Mouse (Mus musculus) forebrain, embryonic 13.5 days (tissue): ENCODE data around the gene Rpgrip1l. TPM values are rescaled to one million over a fixed set of nuclear protein-coding genes. Genes with fewer than 3 reads are reported as not detected.

Experiments used
- ATAC-seq: fragments of 200-750 bp; cut with Nextera tagmentation; 2 replicates; pipeline ENCODE4 v1.8.0; 2017
- H3K27ac ChIP-seq: fragments of 300-500 bp; sonication (generic); 2 replicates; pipeline ENCODE4 v1.5.1; 2015; ENCODE audit warnings: inconsistent platforms, mild to moderate bottlenecking, moderate library complexity
- H3K27me3 ChIP-seq: fragments of 300-500 bp; sonication (generic); 2 replicates; pipeline ENCODE4 v1.6.1; 2015; ENCODE audit warnings: mild to moderate bottlenecking, inconsistent platforms
- H3K36me3 ChIP-seq: fragments of 300-500 bp; sonication (generic); 2 replicates; pipeline ENCODE4 v1.6.1; 2015; ENCODE audit warnings: mild to moderate bottlenecking, inconsistent platforms; ENCODE audit not compliant: poor library complexity, severe bottlenecking
- H3K4me1 ChIP-seq: fragments of 300-500 bp; sonication (generic); 2 replicates; pipeline ENCODE4 v1.6.1; 2015; ENCODE audit warnings: inconsistent platforms
- H3K4me2 ChIP-seq: fragments of 300-500 bp; sonication (generic); 2 replicates; pipeline ENCODE4 v1.6.1; 2015; ENCODE audit warnings: inconsistent platforms, mild to moderate bottlenecking, moderate library complexity
- H3K4me3 ChIP-seq: fragments of 300-500 bp; sonication (generic); 2 replicates; pipeline ENCODE4 v1.5.1; 2015; ENCODE audit warnings: mild to moderate bottlenecking, inconsistent platforms
- H3K9ac ChIP-seq: fragments of 300-500 bp; sonication (generic); 2 replicates; pipeline ENCODE4 v1.6.1; 2015; ENCODE audit warnings: mild to moderate bottlenecking, inconsistent platforms
- H3K9me3 ChIP-seq: fragments of 300-500 bp; sonication (generic); replicated peaks from 2 replicates; pipeline ENCODE4 v1.6.1; 2016; ENCODE audit warnings: inconsistent platforms
- WGBS: fragments of 180-500 bp; shearing (Covaris S2); methylation state at CpG from one replicate; pipeline ENCODE4 v1.1.7; 2015; 5-methylcytosine and 5-hydroxymethylcytosine counted together
- polyA plus RNA-seq: library from polyadenylated mRNA; unstranded; fragments of >200 nt; fragmentation: Nextera tagmentation; extraction: Ambion mirVana; gene quantifications from 2 replicates; pipeline ENCODE4 v1.2.1, GENCODE M21; 2015

The Rpgrip1l gene
- polyA plus RNA-seq: 11.4 and 15.7 TPM in 2 replicates

- peaks cover 26% of the 10 kb centered on the region for H3K4me1 ChIP-seq
- ATAC-seq: peak; percentile 99
- H3K9me3 ChIP-seq: no peaks in the 10 kb centered on the region
Measured at GRCm38 (mm10) chr8:91312835-91313832, at the start of gene Rpgrip1l, which contains the start of gene Fto. Gene Rpgrip1l, minus strand, starts transcription at chr8:91313262. Gene Fto, plus strand, starts transcription at chr8:91313525.

GRCm38 (mm10) chr8:91360644-91361357, 47.7 kb upstream of the Rpgrip1l start:
- Histone ChIP-seq H3K36me3 (no peaks in the 10 kb centered on the region), H3K27ac (no peak overlapping the region), H3K4me2 (no peak overlapping the region), H3K27me3 (peaks cover 56% of the 10 kb centered on the region), H3K9me3 (no peaks in the 10 kb centered on the region), H3K4me3 (no peak overlapping the region), H3K4me1 (peaks cover 24% of the 10 kb centered on the region), H3K9ac (no peak overlapping the region)
- 93% methylated on average over 10 of the region's 10 CpGs for WGBS
- ATAC-seq: no peak

More at GRCm38 (mm10) chr8:91312835-91313832, at the start of gene Rpgrip1l, which contains the start of gene Fto:
- H3K27ac ChIP-seq: peak within 1 kb of the TSS; percentile 65
- no peaks in the 10 kb centered on the region for H3K27me3 ChIP-seq
- under 1% methylated on average over 59 of the region's 59 CpGs for WGBS
- H3K9ac ChIP-seq: peak within 1 kb of the TSS; percentile 81
- H3K36me3 ChIP-seq: 0 out of 2 replicates have a peak, but pooled peaks cover 4% of the 10 kb centered on the region
- peak within 1 kb of the TSS; percentile 90 for H3K4me2 ChIP-seq
- peak within 1 kb of the TSS; percentile 59 for H3K4me3 ChIP-seq

GRCm38 (mm10) chr8:91359511-91359910, 46.4 kb upstream of the Rpgrip1l start:
- Histone ChIP-seq H3K4me3 (no peak overlapping the region), H3K27me3 (peaks cover 50% of the 10 kb centered on the region), H3K27ac (no peak overlapping the region), H3K4me2 (no peak overlapping the region), H3K9ac (no peak overlapping the region), H3K36me3 (no peaks in the 10 kb centered on the region), H3K4me1 (peaks cover 26% of the 10 kb centered on the region), H3K9me3 (no peaks in the 10 kb centered on the region)
- 87% methylated on average over 9 of the region's 9 CpGs for WGBS
- ATAC-seq: no peak

- WGBS: 84% methylated on average over 5 of the region's 5 CpGs
- Histone ChIP-seq H3K9me3 (no peaks in the 10 kb centered on the region), H3K27ac (no peak overlapping the region), H3K4me3 (no peak overlapping the region), H3K4me1 (peaks cover 24% of the 10 kb centered on the region), H3K27me3 (peaks cover 36% of the 10 kb centered on the region), H3K4me2 (no peak overlapping the region), H3K9ac (no peak overlapping the region), H3K36me3 (no peaks in the 10 kb centered on the region)
- ATAC-seq: no peak
Measured at GRCm38 (mm10) chr8:91358016-91358415, 45.0 kb upstream of the Rpgrip1l start.

GRCm38 (mm10) chr8:91357493-91358014, 44.5 kb upstream of the Rpgrip1l start:
- Histone ChIP-seq H3K27ac (no peak overlapping the region), H3K4me1 (peaks cover 24% of the 10 kb centered on the region), H3K9me3 (no peaks in the 10 kb centered on the region), H3K36me3 (no peaks in the 10 kb centered on the region), H3K4me2 (no peak overlapping the region), H3K4me3 (no peak overlapping the region), H3K9ac (no peak overlapping the region), H3K27me3 (peaks cover 32% of the 10 kb centered on the region)
- no peak for ATAC-seq
- WGBS: 93% methylated on average over 4 of the region's 4 CpGs

- H3K9me3 ChIP-seq: no peaks in the 10 kb centered on the region
- H3K27me3 ChIP-seq: peaks cover 21% of the 10 kb centered on the region
- no peaks in the 10 kb centered on the region for H3K36me3 ChIP-seq
- peak; percentile 70 for ATAC-seq
- H3K9ac ChIP-seq: no peak overlapping the region
- 70% methylated on average over 11 of the region's 11 CpGs for WGBS
- peak overlapping the region; percentile 66; the same call in 1 of the 2 replicates for H3K27ac ChIP-seq
- H3K4me2 ChIP-seq: peak overlapping the region; percentile 17
- H3K4me1 ChIP-seq: peaks cover 24% of the 10 kb centered on the region
- no peak overlapping the region for H3K4me3 ChIP-seq
Measured at GRCm38 (mm10) chr8:91355956-91356699, 43.1 kb upstream of the Rpgrip1l start.

- no peak overlapping the region for H3K9ac ChIP-seq
- H3K27me3 ChIP-seq: peaks cover 14% of the 10 kb centered on the region
- H3K27ac ChIP-seq: peak overlapping the region; percentile 66
- WGBS: 43% methylated on average over 10 of the region's 10 CpGs
- H3K36me3 ChIP-seq: no peaks in the 10 kb centered on the region
- no peak overlapping the region for H3K4me3 ChIP-seq
- ATAC-seq: peak; percentile 67
- peak overlapping the region; percentile 17 for H3K4me2 ChIP-seq
- peaks cover 24% of the 10 kb centered on the region for H3K4me1 ChIP-seq
- no peaks in the 10 kb centered on the region for H3K9me3 ChIP-seq
Measured at GRCm38 (mm10) chr8:91355301-91355905, 42.3 kb upstream of the Rpgrip1l start.

- no peak overlapping the region for H3K9ac ChIP-seq
- H3K9me3 ChIP-seq: no peaks in the 10 kb centered on the region
- no peak overlapping the region for H3K27ac ChIP-seq
- peaks cover 24% of the 10 kb centered on the region for H3K4me1 ChIP-seq
- WGBS: 91% methylated on average over 4 of the region's 4 CpGs
- no peak overlapping the region for H3K4me3 ChIP-seq
- no peak for ATAC-seq
- no peak overlapping the region for H3K4me2 ChIP-seq
- H3K27me3 ChIP-seq: peaks cover 5% of the 10 kb centered on the region; the same call in 1 of the 2 replicates
- H3K36me3 ChIP-seq: no peaks in the 10 kb centered on the region
Measured at GRCm38 (mm10) chr8:91353907-91354306, 40.8 kb upstream of the Rpgrip1l start.

- H3K27ac ChIP-seq: no peak overlapping the region
- H3K4me2 ChIP-seq: no peak overlapping the region
- ATAC-seq: no peak
- peaks cover 24% of the 10 kb centered on the region for H3K4me1 ChIP-seq
- no peaks in the 10 kb centered on the region for H3K36me3 ChIP-seq
- H3K9me3 ChIP-seq: no peaks in the 10 kb centered on the region
- H3K4me3 ChIP-seq: no peak overlapping the region
- H3K9ac ChIP-seq: no peak overlapping the region
- WGBS: 86% methylated on average over 5 of the region's 5 CpGs
- H3K27me3 ChIP-seq: no peaks in the 10 kb centered on the region
Measured at GRCm38 (mm10) chr8:91353062-91353461, 40.0 kb upstream of the Rpgrip1l start.

- ATAC-seq: no peak
- Histone ChIP-seq H3K36me3 (no peaks in the 10 kb centered on the region), H3K27ac (no peak overlapping the region), H3K4me3 (no peak overlapping the region), H3K9ac (no peak overlapping the region), H3K27me3 (no peaks in the 10 kb centered on the region), H3K9me3 (no peaks in the 10 kb centered on the region), H3K4me1 (peaks cover 25% of the 10 kb centered on the region), H3K4me2 (no peak overlapping the region)
- WGBS: 98% methylated on average over 3 of the region's 3 CpGs
Measured at GRCm38 (mm10) chr8:91352598-91352997, 39.5 kb upstream of the Rpgrip1l start.

- no peak overlapping the region for H3K9ac ChIP-seq
- no peak overlapping the region for H3K4me2 ChIP-seq
- H3K4me3 ChIP-seq: no peak overlapping the region
- no peaks in the 10 kb centered on the region for H3K36me3 ChIP-seq
- peaks cover 17% of the 10 kb centered on the region for H3K4me1 ChIP-seq
- H3K27me3 ChIP-seq: no peaks in the 10 kb centered on the region
- no peak overlapping the region for H3K27ac ChIP-seq
- 78% methylated on average over 7 of the region's 7 CpGs for WGBS
- ATAC-seq: no peak
- H3K9me3 ChIP-seq: no peaks in the 10 kb centered on the region
Measured at GRCm38 (mm10) chr8:91350628-91351027, 37.6 kb upstream of the Rpgrip1l start.
